Mouse (Mus musculus) kidney, adult 2 months (tissue): Measurements from ENCODE around the gene Gm8251.

ENCODE experiments used
- CTCF ChIP-seq: fragments of 200-500 bp; conservative IDR thresholded peaks from 2 replicates; pipeline ENCODE4 v1.5.1; 2011; ENCODE audit warnings: low read depth, mild to moderate bottlenecking, control low read depth, low read length, moderate library complexity, mixed read lengths; ENCODE audit not compliant: insufficient read depth, insufficient read length
- POLR2A ChIP-seq: fragments of 200-500 bp; IDR thresholded peaks from one replicate; pipeline ENCODE4 v1.6.1; 2011; ENCODE audit warnings: low read depth, low read length, control low read depth

- TF ChIP-seq CTCF (no peak), POLR2A (no peak)
These were observed 41.8 kb downstream of the Gm8251 start, which contains the start of gene Mettl21c for GRCm38 (mm10) chr1:44019934-44020333.
